Mouse (Mus musculus) splenic B cell, adult 2 months (primary cell): ENCODE results near the gene Ccdc43.

Experiments used
- DNase-seq: peaks from one replicate; pipeline ENCODE4 v3.0.0-alpha.2; 2011; ENCODE audit warnings: low read depth, low spot score
- H3K27me3 ChIP-seq: 2 replicates; pipeline ENCODE4 v1.6.1; 2012; ENCODE audit warnings: mild to moderate bottlenecking, low read length, moderate library complexity, mixed read lengths; ENCODE audit not compliant: control insufficient read depth, poor library complexity, insufficient read depth, severe bottlenecking
- H3K36me3 ChIP-seq: 2 replicates; pipeline ENCODE4 v1.6.1; 2012; ENCODE audit warnings: mild to moderate bottlenecking, low read length, moderate library complexity, mixed read lengths; ENCODE audit not compliant: control insufficient read depth, poor library complexity, insufficient read depth, severe bottlenecking

Gene Ccdc43

GRCm38 (mm10) chr11:102697338-102698017 lies at the start of gene Ccdc43:
TSS of gene Ccdc43 (minus strand) at chr11:102697782.
- H3K36me3 ChIP-seq: 0 out of 2 replicates have a peak, but pooled peaks cover 5% of the 10 kb centered on the region
- DNase-seq: peak; percentile 89
- no peaks in the 10 kb centered on the region for H3K27me3 ChIP-seq

GRCm38 (mm10) chr11:102744746-102745145 lies 47.2 kb upstream of the Ccdc43 start:
- no peaks in the 10 kb centered on the region for H3K27me3 ChIP-seq
- DNase-seq: no peak
- H3K36me3 ChIP-seq: no peaks in the 10 kb centered on the region

GRCm38 (mm10) chr11:102742843-102743242 lies 45.3 kb upstream of the Ccdc43 start:
- no peaks in the 10 kb centered on the region for H3K36me3 ChIP-seq
- no peaks in the 10 kb centered on the region for H3K27me3 ChIP-seq
- DNase-seq: no peak

GRCm38 (mm10) chr11:102742066-102742465 lies 44.5 kb upstream of the Ccdc43 start:
- Histone ChIP-seq H3K27me3 (no peaks in the 10 kb centered on the region), H3K36me3 (no peaks in the 10 kb centered on the region)
- no peak for DNase-seq

DNA sequence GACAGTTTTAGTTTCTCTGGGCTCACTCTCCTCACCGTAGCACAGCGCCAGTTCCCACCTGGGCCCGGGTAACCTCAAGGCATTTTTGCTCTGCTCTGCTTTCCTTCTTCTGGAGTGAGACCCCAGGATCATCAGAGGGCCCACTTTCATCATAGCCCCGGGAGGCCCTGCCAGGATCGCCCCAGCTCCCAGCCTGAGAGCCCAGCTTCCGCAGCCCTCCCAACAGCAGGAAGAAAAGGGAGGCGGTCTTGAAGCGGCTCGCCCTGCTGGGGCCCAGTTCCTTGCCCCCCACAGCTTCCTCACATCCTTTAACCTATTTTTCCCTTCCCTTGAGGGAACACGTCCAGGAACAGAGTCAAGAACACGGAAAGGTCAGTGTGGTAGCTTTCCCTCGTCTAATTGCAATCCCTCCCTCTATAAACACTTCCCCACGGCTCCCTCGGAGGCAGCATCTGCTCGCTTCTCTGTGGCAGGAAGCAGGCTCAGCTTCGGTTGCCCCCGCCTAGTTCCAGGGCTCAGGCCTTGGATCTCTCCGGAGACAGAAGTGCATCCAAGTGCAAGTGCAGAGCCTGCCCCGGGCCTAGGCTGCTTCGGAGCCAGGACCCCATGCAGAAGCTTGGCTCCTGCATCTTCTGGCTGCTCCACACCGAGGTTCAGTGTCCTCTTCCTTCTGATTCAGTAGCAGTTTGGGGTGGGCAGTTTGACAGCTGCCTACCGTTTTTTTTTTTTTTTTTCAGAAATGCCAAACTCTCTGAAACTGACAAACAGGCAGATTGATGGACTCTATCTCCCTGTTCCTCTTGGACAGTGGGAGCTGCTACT lies 43.8 kb upstream of the Ccdc43 start:
- no peak for DNase-seq
- H3K36me3 ChIP-seq: no peaks in the 10 kb centered on the region
- H3K27me3 ChIP-seq: no peaks in the 10 kb centered on the region

GRCm38 (mm10) chr11:102740634-102741033 lies 43.1 kb upstream of the Ccdc43 start:
- no peaks in the 10 kb centered on the region for H3K36me3 ChIP-seq
- no peak for DNase-seq
- no peaks in the 10 kb centered on the region for H3K27me3 ChIP-seq

DNA sequence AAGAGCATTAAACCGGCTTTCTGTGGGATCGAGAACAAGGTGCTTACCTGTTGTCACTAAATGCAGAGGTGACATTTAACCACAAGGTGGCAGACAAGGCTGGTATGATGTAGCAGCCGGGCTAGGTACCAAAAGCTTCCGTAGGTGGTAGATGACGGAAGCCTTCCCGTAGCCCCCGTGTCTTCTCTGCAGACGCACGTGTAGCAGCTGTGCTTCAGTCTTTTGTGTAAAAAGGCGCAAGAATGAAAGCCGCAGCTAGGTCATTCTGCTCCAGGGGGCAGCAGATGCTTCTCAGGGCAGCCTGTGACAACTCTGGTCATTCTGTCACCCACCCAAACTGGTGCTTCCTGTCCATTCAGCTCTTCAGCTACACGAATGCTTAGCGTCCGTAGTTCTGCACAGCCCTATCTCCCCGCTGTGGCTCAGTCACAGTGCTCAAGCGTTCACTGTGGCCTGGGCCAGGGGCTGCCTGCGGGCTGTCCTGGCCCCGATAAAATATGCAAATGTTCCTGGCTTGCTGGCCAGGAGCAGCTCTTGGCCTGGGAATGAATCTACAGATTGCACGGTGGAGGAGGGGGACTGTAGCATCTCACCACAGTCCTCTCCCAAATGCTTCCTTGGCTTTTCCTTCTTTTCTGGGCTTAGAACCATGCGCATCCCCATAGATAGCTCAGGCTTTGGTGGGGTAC lies 41.8 kb upstream of the Ccdc43 start:
- Histone ChIP-seq H3K36me3 (no peaks in the 10 kb centered on the region), H3K27me3 (no peaks in the 10 kb centered on the region)
- DNase-seq: peak; percentile 73

- no peak for DNase-seq
- Histone ChIP-seq H3K36me3 (no peaks in the 10 kb centered on the region), H3K27me3 (no peaks in the 10 kb centered on the region)
Observed at GRCm38 (mm10) chr11:102738046-102738445, 40.5 kb upstream of the Ccdc43 start.

GRCm38 (mm10) chr11:102734961-102735360 lies 37.4 kb upstream of the Ccdc43 start:
- DNase-seq: no peak
- H3K27me3 ChIP-seq: no peaks in the 10 kb centered on the region
- no peaks in the 10 kb centered on the region for H3K36me3 ChIP-seq

DNA sequence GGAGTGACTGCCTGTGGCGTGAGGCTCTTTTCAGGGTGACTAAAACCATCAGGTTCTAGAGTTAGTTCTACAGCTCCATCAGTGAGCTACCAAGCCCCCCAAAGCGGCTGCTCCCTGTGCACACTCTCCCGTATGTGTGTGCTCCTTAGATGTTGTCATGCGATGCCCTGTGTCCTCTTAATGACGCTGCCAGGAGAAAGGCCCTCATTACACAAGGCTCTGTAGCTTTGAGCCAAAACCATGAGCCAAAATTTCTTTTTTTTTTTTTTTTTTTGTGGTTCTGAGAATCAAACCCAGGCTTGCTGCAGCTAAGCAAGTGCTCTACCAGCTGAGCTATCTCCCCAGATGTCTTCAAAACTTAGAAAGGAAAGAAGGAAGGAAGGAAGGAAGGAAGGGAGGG lies 35.6 kb upstream of the Ccdc43 start:
- no peak for DNase-seq
- Histone ChIP-seq H3K27me3 (no peaks in the 10 kb centered on the region), H3K36me3 (no peaks in the 10 kb centered on the region)

- Histone ChIP-seq H3K36me3 (no peaks in the 10 kb centered on the region), H3K27me3 (no peaks in the 10 kb centered on the region)
- no peak for DNase-seq
Observed at GRCm38 (mm10) chr11:102731366-102731765, 33.8 kb upstream of the Ccdc43 start.

DNA sequence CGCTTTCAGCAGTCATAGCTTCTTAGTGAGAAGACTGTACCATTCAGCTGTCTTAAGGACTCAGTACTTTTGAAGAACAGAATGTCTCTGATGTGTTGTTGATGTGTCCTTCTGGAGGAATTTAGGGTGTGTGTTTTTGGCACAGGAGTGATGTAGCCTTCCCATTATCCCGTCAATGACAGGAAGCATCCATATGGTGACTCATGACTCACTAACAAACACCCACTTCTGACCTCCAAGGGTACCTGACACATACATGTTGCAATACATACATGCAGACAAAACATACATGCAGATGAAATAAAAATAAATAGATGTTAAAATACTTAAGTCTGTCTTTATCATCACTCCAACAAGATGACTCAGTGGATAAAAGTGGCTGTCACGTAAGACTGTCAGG lies 32.3 kb upstream of the Ccdc43 start:
- DNase-seq: no peak

DNA sequence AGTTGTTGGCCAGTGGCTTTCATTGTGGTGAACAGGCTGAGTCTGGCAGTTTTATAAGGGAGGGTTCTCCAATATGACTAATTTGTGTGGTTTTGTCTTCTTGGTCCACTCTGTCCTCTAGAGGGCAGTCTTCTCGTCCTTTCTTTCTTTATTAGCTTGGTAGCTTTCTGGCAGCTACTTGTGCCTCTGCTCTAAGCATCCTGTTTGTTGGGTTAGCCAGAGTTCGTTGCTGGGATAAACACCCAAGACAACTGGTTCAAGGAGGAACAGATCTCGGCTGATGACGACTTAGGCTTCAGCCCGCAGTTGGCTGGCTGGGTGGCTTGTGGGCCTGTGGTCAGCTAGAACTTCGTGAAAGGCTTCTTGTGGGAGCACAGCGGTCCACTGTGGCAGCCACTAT lies 31.0 kb upstream of the Ccdc43 start:
- Histone ChIP-seq H3K27me3 (no peaks in the 10 kb centered on the region), H3K36me3 (no peaks in the 10 kb centered on the region)
- DNase-seq: peak; percentile 45

More for the DNA sequence above, 32.3 kb upstream of the Ccdc43 start:
- Histone ChIP-seq H3K27me3 (no peaks in the 10 kb centered on the region), H3K36me3 (no peaks in the 10 kb centered on the region)

DNA sequence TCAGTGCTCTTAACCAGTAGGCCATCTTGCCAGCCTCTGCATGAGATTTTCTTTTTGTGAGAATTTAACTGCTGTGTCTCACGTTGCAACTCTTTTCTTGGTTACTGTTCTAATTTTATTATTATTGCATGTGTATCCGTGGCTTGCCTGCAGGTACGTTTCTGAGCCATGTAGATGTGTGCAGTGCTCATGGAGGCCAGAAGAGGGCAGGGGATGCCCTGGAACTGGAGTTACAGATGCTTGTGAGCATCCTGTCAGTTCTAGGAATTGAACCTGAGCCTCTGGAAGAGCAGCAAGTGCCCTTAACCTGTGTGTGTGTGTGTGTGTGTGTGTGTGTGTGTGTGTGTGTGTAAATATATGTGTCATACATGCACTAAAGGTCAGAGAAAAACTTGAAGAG lies 28.0 kb upstream of the Ccdc43 start:
- Histone ChIP-seq H3K36me3 (no peaks in the 10 kb centered on the region), H3K27me3 (no peaks in the 10 kb centered on the region)
- DNase-seq: no peak

DNA sequence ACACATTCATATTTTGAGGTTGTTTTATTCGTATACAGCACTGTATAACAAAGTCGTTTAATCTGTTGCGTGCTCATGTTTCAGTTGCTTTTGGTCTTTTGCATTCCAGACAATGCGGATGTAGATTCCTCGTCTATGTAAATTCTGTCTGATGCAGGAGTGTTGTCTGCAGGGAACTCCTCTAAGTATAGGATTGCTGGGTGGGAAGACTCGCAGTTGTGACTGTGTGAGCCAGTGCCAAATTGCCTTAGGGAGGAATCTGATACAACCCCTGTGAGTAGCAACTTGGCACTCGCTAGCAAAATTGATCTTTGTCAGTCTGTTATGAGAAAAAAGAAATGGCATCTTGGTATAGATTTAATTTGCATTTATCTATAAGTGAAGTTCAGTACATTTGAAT lies 18.6 kb upstream of the Ccdc43 start:
- H3K27me3 ChIP-seq: no peaks in the 10 kb centered on the region
- H3K36me3 ChIP-seq: no peaks in the 10 kb centered on the region
- no peak for DNase-seq
